Mouse (Mus musculus) megakaryocyte, adult 5-6 weeks (primary cell): Measurements from ENCODE around the gene 1810055G02Rik. TPM values are rescaled to one million over a fixed set of nuclear protein-coding genes. Genes with fewer than 3 reads are reported as not detected.

ENCODE experiments used
- ATAC-seq: 2 replicates; pipeline ENCODE4 v1.8.0; 2016; ENCODE audit warnings: mild to moderate bottlenecking, inconsistent platforms; ENCODE audit not compliant: poor library complexity, severe bottlenecking
- total RNA-seq, 2 experiments: library from RNA; stranded (forward) in 1 of 2; stranded (reverse) in 1 of 2; fragments of 153-499, 151-499 nt in 1 of 2; fragments of 221-1000, 200-1000 nt in 1 of 2; gene quantifications; 2 replicates each; pipeline versions ENCODE4 v1.2.3 to v1.2.4; 2015 to 2017

Gene 1810055G02Rik
- total RNA-seq (2015), result 8.0 and 10.6 TPM in 2 replicates
- total RNA-seq (2017), result 4.5 and 6.2 TPM in 2 replicates

- ATAC-seq, result peak; percentile 99
These were observed at the start of gene 1810055G02Rik for GRCm38 (mm10) chr19:3708078-3709012. Gene 1810055G02Rik, plus strand, starts transcription at chr19:3708293.

GRCm38 (mm10) chr19:3665510-3665909 lies 42.6 kb upstream of the 1810055G02Rik start:
- ATAC-seq, result no peak

GRCm38 (mm10) chr19:3666632-3667031 lies 41.5 kb upstream of the 1810055G02Rik start:
- ATAC-seq, result no peak

- ATAC-seq, result no peak
These were observed 40.8 kb upstream of the 1810055G02Rik start for GRCm38 (mm10) chr19:3667155-3667895.

- ATAC-seq, result peak; percentile 31
These were observed 40.1 kb upstream of the 1810055G02Rik start for GRCm38 (mm10) chr19:3667979-3668378.

- no peak for ATAC-seq
These were observed 39.5 kb upstream of the 1810055G02Rik start for GRCm38 (mm10) chr19:3668551-3668950.

- ATAC-seq, result peak; percentile 85
These were observed 39.0 kb upstream of the 1810055G02Rik start for GRCm38 (mm10) chr19:3669100-3669499.

- no peak for ATAC-seq
These were observed 34.9 kb upstream of the 1810055G02Rik start for GRCm38 (mm10) chr19:3673149-3673548.

- no peak for ATAC-seq
These were observed 33.8 kb upstream of the 1810055G02Rik start for GRCm38 (mm10) chr19:3674122-3674855.

- no peak for ATAC-seq
These were observed 27.4 kb upstream of the 1810055G02Rik start for GRCm38 (mm10) chr19:3680732-3681131.

GRCm38 (mm10) chr19:3681310-3681934 lies 26.7 kb upstream of the 1810055G02Rik start:
- ATAC-seq, result no peak

- ATAC-seq, result no peak
These were observed 23.7 kb upstream of the 1810055G02Rik start for GRCm38 (mm10) chr19:3684414-3684813.

- no peak for ATAC-seq
These were observed 23.0 kb upstream of the 1810055G02Rik start for GRCm38 (mm10) chr19:3684957-3685580.

- ATAC-seq, result peak; percentile 34
These were observed 22.4 kb upstream of the 1810055G02Rik start for GRCm38 (mm10) chr19:3685611-3686214.

GRCm38 (mm10) chr19:3686215-3686894 lies 21.7 kb upstream of the 1810055G02Rik start, which contains the start of gene Lrp5:
Gene Lrp5, minus strand, starts transcription at chr19:3686564.
- peak; percentile 43; the same call in 1 of the 2 replicates for ATAC-seq

- peak; percentile 82 for ATAC-seq
These were observed 20.4 kb upstream of the 1810055G02Rik start for GRCm38 (mm10) chr19:3687676-3688171.

- no peak for ATAC-seq
These were observed 16.8 kb upstream of the 1810055G02Rik start for GRCm38 (mm10) chr19:3691337-3691736.

- ATAC-seq, result no peak
These were observed 15.5 kb upstream of the 1810055G02Rik start for GRCm38 (mm10) chr19:3692414-3693145.
